Mouse (Mus musculus) CH12.LX (cell line): Measurements from ENCODE around the gene Fam187a. TPM values are rescaled to one million over a fixed set of nuclear protein-coding genes. Genes with fewer than 3 reads are reported as not detected.

Experiments
- DNase-seq: peaks from one replicate; pipeline ENCODE4 v3.0.0-alpha.2; 2013; ENCODE audit errors: extremely low read depth
- H3K27ac ChIP-seq: 2 replicates; pipeline ENCODE4 v1.5.1; 2012; ENCODE audit warnings: low read depth, mild to moderate bottlenecking, control low read depth, moderate library complexity; ENCODE audit not compliant: insufficient read depth
- H3K27me3 ChIP-seq: replicated peaks from 2 replicates; pipeline ENCODE3; 2012; ENCODE audit warnings: inconsistent platforms
- H3K36me3 ChIP-seq, 2 experiments: replicated peaks in 1 of 2; 2 replicates each; pipeline versions ENCODE3 to v1.6.1; 2012; ENCODE audit warnings: inconsistent platforms in 1 of 2, low read length in 1 of 2, mild to moderate bottlenecking in 1 of 2, mixed read lengths in 1 of 2, moderate library complexity in 1 of 2; ENCODE audit not compliant: control insufficient read depth in 1 of 2, insufficient read depth in 1 of 2
- H3K4me1 ChIP-seq, 2 experiments: 2 replicates each; pipeline ENCODE4 v1.6.1; 2012; ENCODE audit warnings: inconsistent platforms in 1 of 2, moderate library complexity in 1 of 2; ENCODE audit not compliant: insufficient read depth in 2 of 2, control insufficient read depth in 1 of 2
- H3K4me2 ChIP-seq: 2 replicates; pipeline ENCODE4 v1.6.1; 2012; ENCODE audit warnings: low read depth, mild to moderate bottlenecking, control low read depth; ENCODE audit not compliant: poor library complexity, insufficient read depth, severe bottlenecking
- H3K4me3 ChIP-seq, 3 experiments: fragments of 150-350 bp in 1 of 3; sonication (generic) in 1 of 3; replicated peaks in 1 of 3; 2 replicates each; pipeline versions ENCODE3 to v1.5.1; 2011 to 2012; ENCODE audit warnings: low read depth in 2 of 3, low read length in 2 of 3, mild to moderate bottlenecking in 2 of 3, moderate library complexity in 2 of 3, control low read depth in 1 of 3, improper control_type of control experiment in 1 of 3, inconsistent platforms in 1 of 3, mixed read lengths in 1 of 3; ENCODE audit not compliant: poor library complexity in 1 of 3
- H3K79me2 ChIP-seq: replicated peaks from 2 replicates; pipeline ENCODE4 v1.6.1; 2012; ENCODE audit warnings: mild to moderate bottlenecking, moderate library complexity; ENCODE audit not compliant: control insufficient read depth, poor library complexity, insufficient read depth, severe bottlenecking; ENCODE audit errors: extremely low read depth
- H3K9ac ChIP-seq: 2 replicates; pipeline ENCODE4 v1.6.1; 2012; ENCODE audit warnings: low read depth, mild to moderate bottlenecking, control low read depth, moderate library complexity; ENCODE audit not compliant: insufficient read depth
- H3K9me3 ChIP-seq: replicated peaks from 2 replicates; pipeline ENCODE3; 2012; ENCODE audit warnings: low read length, inconsistent platforms, mixed read lengths
- BHLHE40 ChIP-seq: IDR thresholded peaks from 2 replicates; pipeline ENCODE4 v1.6.1; 2011; ENCODE audit warnings: mild to moderate bottlenecking, low read depth, low read length, improper control_type of control experiment
- CHD1 ChIP-seq: IDR thresholded peaks from 2 replicates; pipeline ENCODE4 v1.6.1; 2012; ENCODE audit warnings: low read depth, low read length, improper control_type of control experiment, inconsistent platforms
- CHD2 ChIP-seq: IDR thresholded peaks from 2 replicates; pipeline ENCODE4 v1.6.1; 2011; ENCODE audit warnings: low read length, improper control_type of control experiment
- E2F4 ChIP-seq: IDR thresholded peaks from 2 replicates; pipeline ENCODE4 v1.6.1; 2011; ENCODE audit warnings: low read depth, low read length, improper control_type of control experiment; ENCODE audit not compliant: insufficient replicate concordance
- ELF1 ChIP-seq: IDR thresholded peaks from 2 replicates; pipeline ENCODE4 v1.6.1; 2014; ENCODE audit warnings: low read depth, mild to moderate bottlenecking, inconsistent platforms, low read length, improper control_type of control experiment
- EP300 ChIP-seq: IDR thresholded peaks from 2 replicates; pipeline ENCODE4 v1.6.1; 2011; ENCODE audit warnings: low read length, improper control_type of control experiment
- ETS1 ChIP-seq: conservative IDR thresholded peaks from 2 replicates; pipeline ENCODE4 v1.6.1; 2012; ENCODE audit warnings: low read depth, mild to moderate bottlenecking, inconsistent platforms, low read length, improper control_type of control experiment, moderate library complexity
- HCFC1 ChIP-seq: IDR thresholded peaks from 2 replicates; pipeline ENCODE4 v1.6.1; 2012; ENCODE audit warnings: low read depth, mild to moderate bottlenecking, inconsistent platforms, low read length, improper control_type of control experiment
- IRF4 ChIP-seq: IDR thresholded peaks from 2 replicates; pipeline ENCODE4 v1.6.1; 2014; ENCODE audit warnings: low read depth, mild to moderate bottlenecking, inconsistent platforms, low read length, improper control_type of control experiment
- JUN ChIP-seq: IDR thresholded peaks from 2 replicates; pipeline ENCODE4 v1.6.1; 2011; ENCODE audit warnings: low read depth, mild to moderate bottlenecking, low read length, improper control_type of control experiment, moderate library complexity; ENCODE audit not compliant: insufficient read depth
- JUND ChIP-seq: conservative IDR thresholded peaks from 2 replicates; pipeline ENCODE4 v1.6.1; 2011; ENCODE audit warnings: low read depth, low read length, improper control_type of control experiment
- KAT2A ChIP-seq: IDR thresholded peaks from 2 replicates; pipeline ENCODE4 v1.6.1; 2012; ENCODE audit warnings: low read length, improper control_type of control experiment, inconsistent platforms; ENCODE audit not compliant: insufficient replicate concordance
- MAFK ChIP-seq: IDR thresholded peaks from 2 replicates; pipeline ENCODE4 v1.6.1; 2011; ENCODE audit warnings: low read length, improper control_type of control experiment; ENCODE audit not compliant: insufficient replicate concordance
- MAX ChIP-seq: IDR thresholded peaks from 2 replicates; pipeline ENCODE4 v1.6.1; 2011; ENCODE audit warnings: low read length, improper control_type of control experiment
- MAZ ChIP-seq: IDR thresholded peaks from 2 replicates; pipeline ENCODE4 v1.6.1; 2012; ENCODE audit warnings: low read depth, mild to moderate bottlenecking, inconsistent platforms, low read length, improper control_type of control experiment, moderate library complexity
- MEF2A ChIP-seq: IDR thresholded peaks from 2 replicates; pipeline ENCODE4 v1.6.1; 2014; ENCODE audit warnings: low read depth, mild to moderate bottlenecking, inconsistent platforms, low read length, improper control_type of control experiment, borderline replicate concordance
- MXI1 ChIP-seq: IDR thresholded peaks from 2 replicates; pipeline ENCODE4 v1.6.1; 2011; ENCODE audit warnings: mild to moderate bottlenecking, low read depth, low read length, improper control_type of control experiment
- MYC ChIP-seq: IDR thresholded peaks from 2 replicates; pipeline ENCODE4 v1.6.1; 2011; ENCODE audit warnings: low read depth, mild to moderate bottlenecking, improper control_type of control experiment, low read length
- NRF1 ChIP-seq: IDR thresholded peaks from 2 replicates; pipeline ENCODE4 v1.6.1; 2014; ENCODE audit warnings: low read depth, mild to moderate bottlenecking, inconsistent platforms, low read length, improper control_type of control experiment, moderate library complexity
- PAX5 ChIP-seq: IDR thresholded peaks from 2 replicates; pipeline ENCODE4 v1.6.1; 2012; ENCODE audit warnings: low read length, inconsistent platforms, mixed read lengths
- POLR2AphosphoS2 ChIP-seq: IDR thresholded peaks from 2 replicates; pipeline ENCODE4 v1.6.1; 2011; ENCODE audit warnings: low read depth, low read length, improper control_type of control experiment
- RAD21 ChIP-seq: IDR thresholded peaks from 2 replicates; pipeline ENCODE4 v1.6.1; 2011; ENCODE audit warnings: low read depth, mild to moderate bottlenecking, low read length, improper control_type of control experiment, moderate library complexity
- RCOR1 ChIP-seq: conservative IDR thresholded peaks from 2 replicates; pipeline ENCODE4 v1.6.1; 2012; ENCODE audit warnings: low read depth, mild to moderate bottlenecking, inconsistent platforms, low read length, improper control_type of control experiment
- SIN3A ChIP-seq: IDR thresholded peaks from 2 replicates; pipeline ENCODE4 v1.6.1; 2012; ENCODE audit warnings: low read length, improper control_type of control experiment, inconsistent platforms
- SMC3 ChIP-seq: IDR thresholded peaks from 2 replicates; pipeline ENCODE4 v1.6.1; 2011; ENCODE audit warnings: low read depth, low read length, improper control_type of control experiment
- UBTF ChIP-seq: IDR thresholded peaks from 2 replicates; pipeline ENCODE4 v1.6.1; 2012; ENCODE audit warnings: low read depth, mild to moderate bottlenecking, inconsistent platforms, low read length, improper control_type of control experiment, moderate library complexity
- USF1 ChIP-seq: IDR thresholded peaks from 2 replicates; pipeline ENCODE4 v1.6.1; 2014; ENCODE audit warnings: low read depth, mild to moderate bottlenecking, inconsistent platforms, low read length, improper control_type of control experiment
- ZC3H11A ChIP-seq: IDR thresholded peaks from 2 replicates; pipeline ENCODE4 v1.6.1; 2012; ENCODE audit warnings: low read depth, mild to moderate bottlenecking, inconsistent platforms, low read length, improper control_type of control experiment
- ZKSCAN1 ChIP-seq: IDR thresholded peaks from 2 replicates; pipeline ENCODE4 v1.6.1; 2012; ENCODE audit warnings: low read depth, inconsistent platforms, low read length, improper control_type of control experiment, borderline replicate concordance
- ZNF384 ChIP-seq: IDR thresholded peaks from 2 replicates; pipeline ENCODE4 v1.6.1; 2012; ENCODE audit warnings: low read depth, low read length, improper control_type of control experiment, inconsistent platforms
- dilution Hi-C: fragments of 300-500 bp; cut with MboI; formaldehyde crosslinking; loops from 2 replicates; pipeline ENCODE4 v1.14.3; 2020; ENCODE audit warnings: low sequenced_read_pairs; ENCODE audit not compliant: extremely low pct_unique_long_range_greater_than_20kb, extremely low pct_ligation_motif_present
- in situ Hi-C: fragments of 300-500 bp; cut with MboI; formaldehyde crosslinking; loops from 3 replicates; pipeline ENCODE4 v1.14.3; 2019; ENCODE audit warnings: low sequenced_read_pairs, low pct_ligation_motif_present, low pct_unique_long_range_greater_than_20kb, mixed read lengths
- polyA plus RNA-seq: library from polyadenylated mRNA; unstranded; fragments of >175 nt; gene quantifications from 2 replicates; pipeline ENCODE4 v1.2.1, GENCODE M21; 2012; ENCODE audit warnings: low read depth; ENCODE audit not compliant: insufficient read length
- total RNA-seq, 2 experiments: library from RNA; depleted of rRNA; stranded (reverse); fragments of 300-350 nt in 1 of 2; fragments of >200 nt in 1 of 2; gene quantifications; 2 replicates each; pipeline ENCODE4 v1.2.3; 2012 to 2014

The Fam187a gene
- total and polyA plus RNA-seq, 3 experiments: not detected

DNA sequence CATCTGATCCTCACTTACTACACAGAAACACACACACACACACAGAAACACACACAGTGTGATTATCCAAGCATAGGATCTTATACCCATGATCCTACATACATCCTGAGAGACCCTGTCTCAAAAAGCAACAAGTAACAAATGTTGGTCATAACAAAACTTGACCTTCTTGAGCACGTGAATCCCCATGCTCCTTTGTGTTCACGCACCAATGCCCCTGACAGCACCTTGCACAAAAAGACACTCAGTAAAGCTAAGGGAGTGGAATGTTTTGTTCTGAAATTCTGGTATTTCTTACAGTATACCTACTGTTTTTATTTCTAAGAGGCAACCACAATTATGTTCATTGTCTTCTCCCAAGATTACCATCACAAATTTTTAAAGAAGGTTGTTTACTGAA, 5.4 kb upstream of the Fam187a start:
- H3K79me2 ChIP-seq: peaks cover 30% of the 10 kb centered on the region
- H3K27ac ChIP-seq: no peak overlapping the region
- DNase-seq: peak; percentile 42
- dilution Hi-C loops: no loop called here
- H3K9ac ChIP-seq: peak overlapping the region; percentile 92
- peaks cover 33% of the 10 kb centered on the region for H3K27me3 ChIP-seq
- in situ Hi-C loops: no loop called here
- H3K4me1 ChIP-seq: peaks cover 6 to 25% of the 10 kb centered on the region in 2 experiments
- peak overlapping the region; percentile 98; the same call in 1 of the 2 replicates for H3K4me2 ChIP-seq
- peak; percentile 38; the same call in 1 of the 2 replicates for TF ChIP-seq EP300
- peak; percentile 69 for TF ChIP-seq IRF4
- TF ChIP-seq E2F4: no peak
- peak; percentile 95 for TF ChIP-seq BHLHE40
- no peak for TF ChIP-seq CHD1
- peak; percentile 79; the same call in 1 of the 2 replicates for TF ChIP-seq MYC
- TF ChIP-seq ETS1: 0 out of 2 replicates have a peak, but pooled peaks have one; percentile 14
- peak; percentile 67; the same call in 1 of the 2 replicates for TF ChIP-seq MAX
- 0 out of 2 replicates have a peak, but pooled peaks have one; percentile 26 for TF ChIP-seq SIN3A
- TF ChIP-seq ZNF384: no peak
- peak; percentile 74 for TF ChIP-seq JUND
- peak; percentile 58; the same call in 1 of the 2 replicates for TF ChIP-seq MXI1
- 0 out of 2 replicates have a peak, but pooled peaks have one; percentile 13 for TF ChIP-seq JUN
- H3K4me3 ChIP-seq: peak overlapping the region; percentile 14 to 87 (median 65)
- H3K9me3 ChIP-seq: no peaks in the 10 kb centered on the region
- H3K36me3 ChIP-seq: peaks cover 24 to 42% of the 10 kb centered on the region in 2 experiments

DNA sequence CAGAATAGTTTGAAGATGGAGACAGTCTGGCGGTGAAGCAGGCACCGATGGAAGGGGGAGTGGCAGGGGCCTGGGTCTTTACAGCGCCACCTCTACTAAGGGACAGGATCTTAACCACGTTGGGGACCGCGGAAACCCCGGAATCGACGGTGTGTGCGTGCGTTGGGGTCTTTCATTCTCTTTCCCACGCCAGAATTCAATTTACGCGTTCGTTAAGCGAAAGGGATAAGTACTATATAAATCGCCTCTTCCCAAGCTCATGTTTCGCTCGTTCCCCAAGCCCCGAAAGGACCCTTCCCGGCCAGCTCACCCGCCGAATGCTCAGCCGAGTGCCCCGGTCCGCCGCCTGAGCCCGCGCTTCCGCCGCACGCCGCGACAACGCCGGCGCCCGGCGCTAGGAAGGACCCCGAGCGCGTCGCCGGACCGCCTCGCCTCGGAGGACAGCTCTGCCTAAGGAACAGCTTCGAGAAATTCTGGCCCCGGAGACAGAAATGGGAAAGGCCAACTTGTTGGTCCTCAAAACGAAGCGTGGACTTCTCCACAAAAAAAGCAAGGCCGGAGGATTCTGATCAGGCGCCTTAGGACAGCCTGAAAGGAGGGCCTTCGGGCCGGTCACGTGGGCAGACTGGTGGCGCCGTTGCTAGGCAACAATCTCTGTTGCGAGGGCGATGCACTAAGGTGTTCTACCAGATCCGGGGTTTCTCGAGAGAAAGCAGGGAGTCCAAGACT, 4.2 kb upstream of the Fam187a start, which contains the start of the genes Eftud2 and Ccdc103:
Gene Eftud2, minus strand, starts transcription at position 401 of the 729 bp plus-strand sequence.
Gene Ccdc103, plus strand, starts transcription at position 620 of the 729 bp plus-strand sequence.
- Histone ChIP-seq H3K9me3 (no peaks in the 10 kb centered on the region), H3K4me3 (peak within 1 kb of the TSS; percentile 65 to 93 (median 87)), H3K27me3 (peaks cover 45% of the 10 kb centered on the region), H3K4me1 (peaks cover 6 to 25% of the 10 kb centered on the region in 2 experiments), H3K4me2 (peak within 1 kb of the TSS; percentile 98), H3K9ac (peak within 1 kb of the TSS; percentile 92), H3K79me2 (peaks cover 30% of the 10 kb centered on the region), H3K36me3 (peaks cover 15 to 32% of the 10 kb centered on the region in 2 experiments), H3K27ac (peak within 1 kb of the TSS; percentile 5; the same call in 1 of the 2 replicates)
- dilution Hi-C loops (no loop called here), in situ Hi-C loops (no loop called here)
- peak; percentile 94 for DNase-seq
- TF ChIP-seq USF1: peak; percentile 99
- TF ChIP-seq PAX5: no peak
- peak; percentile 67 for TF ChIP-seq IRF4
- TF ChIP-seq RCOR1: peak; percentile 70; the same call in 1 of the 2 replicates
- TF ChIP-seq KAT2A: peak; percentile 95
- peak; percentile 95 for TF ChIP-seq HCFC1
- peak; percentile 81 for TF ChIP-seq MEF2A
- no peak for TF ChIP-seq ZNF384
- peak; percentile 45; the same call in 1 of the 2 replicates for TF ChIP-seq MAZ
- TF ChIP-seq EP300: no peak
- TF ChIP-seq ZKSCAN1: no peak
- peak; percentile 65; the same call in 1 of the 2 replicates for TF ChIP-seq NRF1
- TF ChIP-seq UBTF: no peak
- TF ChIP-seq POLR2AphosphoS2: peak; percentile 80; the same call in 1 of the 2 replicates
- no peak for TF ChIP-seq ZC3H11A
- no peak for TF ChIP-seq RAD21
- peak; percentile 29; the same call in 1 of the 2 replicates for TF ChIP-seq CHD2
- TF ChIP-seq SMC3: no peak
- peak; percentile 100 for TF ChIP-seq MAX
- peak; percentile 96 for TF ChIP-seq ELF1
- TF ChIP-seq MAFK: no peak
